Mouse (Mus musculus): ENCODE results near the gene Apeh. TPM values are rescaled to one million over a fixed set of nuclear protein-coding genes. Genes with fewer than 3 reads are reported as not detected.

Gene Apeh
- polyA plus RNA-seq (2011; ENCODE audit: insufficient read depth, insufficient read length, low replicate concordance, missing spikeins), result 159 and 206 TPM in 2 replicates

- WGBS, result under 1% methylated on average over 52 of the region's 52 CpGs
- Histone ChIP-seq H3K4me3 (replicated peaks; ENCODE audit: control insufficient read depth, low read depth, low read length) (peak within 1 kb of the TSS; percentile 97), H3K27ac (ENCODE audit: control insufficient read depth, insufficient read depth, low read depth, low read length, poor library complexity) (peak within 1 kb of the TSS; percentile 88), H3K4me1 (ENCODE audit: control insufficient read depth, insufficient read depth, low read length) (no peaks in the 10 kb centered on the region; the same call in 1 of the 2 replicates)
- TF ChIP-seq CTCF (IDR thresholded peaks at IDR 0.05; ENCODE audit: control insufficient read depth, insufficient read depth, low read length), result no peak
- TF ChIP-seq POLR2A (IDR thresholded peaks at IDR 0.05; ENCODE audit: borderline replicate concordance, control insufficient read depth, low read depth, low read length), result peak; percentile 68
These were observed at the start of gene Apeh for GRCm38 (mm10) chr9:108094184-108094941. Apeh (minus strand) TSS chr9:108094606.

- 87% methylated on average over 2 of the region's 2 CpGs for WGBS
- Histone ChIP-seq H3K4me1 (ENCODE audit: control insufficient read depth, insufficient read depth, low read length) (peaks cover 4% of the 10 kb centered on the region; the same call in 1 of the 2 replicates), H3K4me3 (replicated peaks; ENCODE audit: control insufficient read depth, low read depth, low read length) (no peak overlapping the region), H3K27ac (ENCODE audit: control insufficient read depth, insufficient read depth, low read depth, low read length, poor library complexity) (no peak overlapping the region)
- TF ChIP-seq POLR2A (IDR thresholded peaks at IDR 0.05; ENCODE audit: borderline replicate concordance, control insufficient read depth, low read depth, low read length) (no peak), CTCF (IDR thresholded peaks at IDR 0.05; ENCODE audit: control insufficient read depth, insufficient read depth, low read length) (no peak)
These were observed 49.1 kb upstream of the Apeh start for GRCm38 (mm10) chr9:108143470-108143869.

GRCm38 (mm10) chr9:108141387-108141786 lies 47.0 kb upstream of the Apeh start:
- TF ChIP-seq CTCF (IDR thresholded peaks at IDR 0.05; ENCODE audit: control insufficient read depth, insufficient read depth, low read length) (no peak), POLR2A (IDR thresholded peaks at IDR 0.05; ENCODE audit: borderline replicate concordance, control insufficient read depth, low read depth, low read length) (no peak)
- WGBS, result 91% methylated on average over 10 of the region's 10 CpGs
- H3K4me1 ChIP-seq (ENCODE audit: control insufficient read depth, insufficient read depth, low read length), result peaks cover 1% of the 10 kb centered on the region; the same call in 1 of the 2 replicates
- H3K4me3 ChIP-seq (replicated peaks; ENCODE audit: control insufficient read depth, low read depth, low read length), result no peak overlapping the region
- H3K27ac ChIP-seq (ENCODE audit: control insufficient read depth, insufficient read depth, low read depth, low read length, poor library complexity), result no peak overlapping the region

GRCm38 (mm10) chr9:108139963-108140695 lies 45.7 kb upstream of the Apeh start:
- Histone ChIP-seq H3K4me3 (replicated peaks; ENCODE audit: control insufficient read depth, low read depth, low read length) (no peak overlapping the region), H3K27ac (ENCODE audit: control insufficient read depth, insufficient read depth, low read depth, low read length, poor library complexity) (no peak overlapping the region), H3K4me1 (ENCODE audit: control insufficient read depth, insufficient read depth, low read length) (no peaks in the 10 kb centered on the region; the same call in 1 of the 2 replicates)
- TF ChIP-seq POLR2A (IDR thresholded peaks at IDR 0.05; ENCODE audit: borderline replicate concordance, control insufficient read depth, low read depth, low read length) (no peak), CTCF (IDR thresholded peaks at IDR 0.05; ENCODE audit: control insufficient read depth, insufficient read depth, low read length) (0 out of 2 replicates have a peak, but pooled peaks have one; percentile 22)
- 74% methylated on average over 7 of the region's 7 CpGs for WGBS

GRCm38 (mm10) chr9:108139169-108139962 lies 45.0 kb upstream of the Apeh start:
- no peaks in the 10 kb centered on the region for H3K4me1 ChIP-seq (ENCODE audit: control insufficient read depth, insufficient read depth, low read length)
- 83% methylated on average over 17 of the region's 17 CpGs for WGBS
- H3K4me3 ChIP-seq (replicated peaks; ENCODE audit: control insufficient read depth, low read depth, low read length), result no peak overlapping the region
- H3K27ac ChIP-seq (ENCODE audit: control insufficient read depth, insufficient read depth, low read depth, low read length, poor library complexity), result no peak overlapping the region
- no peak for TF ChIP-seq CTCF (IDR thresholded peaks at IDR 0.05; ENCODE audit: control insufficient read depth, insufficient read depth, low read length)
- TF ChIP-seq POLR2A (IDR thresholded peaks at IDR 0.05; ENCODE audit: borderline replicate concordance, control insufficient read depth, low read depth, low read length), result no peak

- Histone ChIP-seq H3K4me3 (replicated peaks; ENCODE audit: control insufficient read depth, low read depth, low read length) (no peak overlapping the region), H3K27ac (ENCODE audit: control insufficient read depth, insufficient read depth, low read depth, low read length, poor library complexity) (no peak overlapping the region), H3K4me1 (ENCODE audit: control insufficient read depth, insufficient read depth, low read length) (no peaks in the 10 kb centered on the region)
- WGBS, result 73% methylated on average over 6 of the region's 6 CpGs
- TF ChIP-seq POLR2A (IDR thresholded peaks at IDR 0.05; ENCODE audit: borderline replicate concordance, control insufficient read depth, low read depth, low read length), result no peak
- no peak for TF ChIP-seq CTCF (IDR thresholded peaks at IDR 0.05; ENCODE audit: control insufficient read depth, insufficient read depth, low read length)
These were observed 43.7 kb upstream of the Apeh start for GRCm38 (mm10) chr9:108138118-108138517.

GRCm38 (mm10) chr9:108137523-108137922 lies 43.1 kb upstream of the Apeh start:
- H3K4me3 ChIP-seq (replicated peaks; ENCODE audit: control insufficient read depth, low read depth, low read length), result no peak overlapping the region
- 21% methylated on average over 17 of the region's 17 CpGs for WGBS
- no peaks in the 10 kb centered on the region for H3K4me1 ChIP-seq (ENCODE audit: control insufficient read depth, insufficient read depth, low read length)
- TF ChIP-seq CTCF (IDR thresholded peaks at IDR 0.05; ENCODE audit: control insufficient read depth, insufficient read depth, low read length) (no peak), POLR2A (IDR thresholded peaks at IDR 0.05; ENCODE audit: borderline replicate concordance, control insufficient read depth, low read depth, low read length) (no peak)
- H3K27ac ChIP-seq (ENCODE audit: control insufficient read depth, insufficient read depth, low read depth, low read length, poor library complexity), result no peak overlapping the region
